Mouse (Mus musculus): ENCODE measurements around the gene Lin37. TPM values are rescaled to one million over a fixed set of nuclear protein-coding genes. Genes with fewer than 3 reads are reported as not detected.

The Lin37 gene
- total and polyA plus RNA-seq, 3 experiments, result 4.0 to 38.6 (median 8.3) TPM

DNA sequence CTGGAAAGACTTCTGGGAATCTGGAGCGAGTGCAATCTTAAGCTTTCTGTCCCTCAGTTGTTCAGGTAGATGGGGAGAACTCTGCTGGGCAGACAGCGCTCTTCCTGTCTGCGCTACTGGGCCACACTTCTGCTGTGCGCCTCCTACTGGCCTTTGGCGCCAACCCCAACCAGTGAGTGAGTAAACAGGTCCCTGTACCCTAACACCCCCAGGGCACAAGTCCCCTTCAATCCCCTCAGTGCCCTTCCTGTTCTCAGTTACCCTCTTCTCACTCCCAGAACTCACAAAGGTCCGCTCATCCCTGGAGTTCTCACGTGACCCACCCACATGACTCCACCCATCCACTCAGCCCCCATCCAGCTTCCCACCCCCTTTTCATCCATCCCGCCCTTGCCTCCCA, 41.3 kb downstream of the Lin37 start:
- Histone ChIP-seq H3K9ac (ENCODE audit: insufficient read depth, low read depth) (no peak overlapping the region), H3K4me2 (ENCODE audit: insufficient read depth, low read depth, poor library complexity, severe bottlenecking) (no peak overlapping the region), H3K4me3 (replicated peaks in 1 of 3; ENCODE audit: low read depth in 2 of 3, low read length in 2 of 3, poor library complexity in 1 of 3) (no peak overlapping the region), H3K4me1 (ENCODE audit: control insufficient read depth in 1 of 2, insufficient read depth in 2 of 2) (peaks cover 0 to 3% of the 10 kb centered on the region in 2 experiments; a peak in 1 of 4 replicates), H3K9me3 (replicated peaks; ENCODE audit: low read length) (no peaks in the 10 kb centered on the region), H3K79me2 (replicated peaks; ENCODE audit: control insufficient read depth, extremely low read depth, insufficient read depth, poor library complexity, severe bottlenecking) (no peaks in the 10 kb centered on the region), H3K27ac (ENCODE audit: insufficient read depth, low read depth) (no peak overlapping the region), H3K27me3 (replicated peaks) (peaks cover 16% of the 10 kb centered on the region), H3K36me3 (replicated peaks in 1 of 2; ENCODE audit: control insufficient read depth in 1 of 2, insufficient read depth in 1 of 2, low read length in 1 of 2) (peaks cover 0 to 8% of the 10 kb centered on the region in 2 experiments)
- in situ Hi-C loops (cut with MboI; ENCODE audit: low pct_ligation_motif_present, low pct_unique_long_range_greater_than_20kb, low sequenced_read_pairs) (no loop called here), dilution Hi-C loops (cut with MboI; ENCODE audit: extremely low pct_ligation_motif_present, extremely low pct_unique_long_range_greater_than_20kb, low sequenced_read_pairs) (no loop called here)
- DNase-seq (ENCODE audit: extremely low read depth), result no peak
- TF ChIP-seq ZNF384 (IDR thresholded peaks at IDR 0.05; ENCODE audit: low read depth, low read length), result no peak
- no peak for TF ChIP-seq RCOR1 (conservative IDR thresholded peaks at IDR 0.05; ENCODE audit: low read depth, low read length)
- TF ChIP-seq CHD1 (IDR thresholded peaks at IDR 0.05; ENCODE audit: low read depth, low read length), result no peak
- TF ChIP-seq NELFE (IDR thresholded peaks at IDR 0.05; ENCODE audit: low read depth, low read length), result no peak
- TF ChIP-seq USF2 (conservative IDR thresholded peaks at IDR 0.05; ENCODE audit: low read depth, low read length), result no peak
- peak in 1 of 2 experiments; percentile 42; a peak in 2 of 4 replicates for TF ChIP-seq CTCF (conservative IDR thresholded peaks at IDR 0.05 in 1 of 2, IDR thresholded peaks at IDR 0.05 in 1 of 2; ENCODE audit: low read depth in 2 of 2, low read length in 2 of 2)
- TF ChIP-seq GABPA (IDR thresholded peaks at IDR 0.05; ENCODE audit: insufficient replicate concordance, low read depth, low read length), result no peak

DNA sequence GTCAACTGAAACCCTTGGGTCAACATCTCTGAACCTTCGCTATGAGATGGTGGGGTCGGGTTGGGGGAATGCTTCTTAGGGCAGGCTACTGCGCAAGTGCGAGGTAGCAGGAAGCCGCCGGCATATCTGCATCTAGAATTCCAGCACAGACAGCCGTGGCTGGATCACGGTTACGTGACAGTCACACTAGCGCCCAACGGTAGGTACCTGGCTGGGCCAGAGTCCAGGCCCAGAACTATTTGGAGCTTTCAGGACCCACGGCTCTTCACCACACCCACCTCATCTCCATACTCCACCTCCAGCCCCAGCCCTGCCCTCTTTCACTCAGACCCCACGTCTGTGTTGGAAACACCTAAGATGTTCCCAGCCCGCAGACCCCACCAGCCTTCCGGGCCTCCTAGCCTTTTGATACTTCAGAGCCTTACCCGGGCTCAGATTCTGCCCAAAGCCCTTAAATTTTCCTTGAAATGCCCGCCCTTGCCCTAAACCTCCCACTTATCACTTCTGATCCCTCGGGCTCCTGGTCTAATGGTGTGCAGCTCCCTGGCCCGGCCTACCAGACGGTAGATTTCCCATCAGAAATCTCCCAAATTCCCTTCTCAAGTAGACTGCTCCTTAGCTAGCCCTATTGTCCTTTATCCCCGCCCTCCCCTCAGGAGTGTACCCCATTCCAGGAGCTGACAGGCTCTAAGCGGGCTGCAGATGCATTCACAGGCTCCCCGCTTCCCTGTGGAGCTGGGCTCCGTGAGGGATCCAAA, 44.5 kb downstream of the Lin37 start:
- dilution Hi-C loops (cut with MboI; ENCODE audit: extremely low pct_ligation_motif_present, extremely low pct_unique_long_range_greater_than_20kb, low sequenced_read_pairs) (no loop called here), in situ Hi-C loops (cut with MboI; ENCODE audit: low pct_ligation_motif_present, low pct_unique_long_range_greater_than_20kb, low sequenced_read_pairs) (no loop called here)
- no peak overlapping the region for H3K9ac ChIP-seq (ENCODE audit: insufficient read depth, low read depth)
- DNase-seq (ENCODE audit: extremely low read depth), result no peak
- no peaks in the 10 kb centered on the region for H3K9me3 ChIP-seq (replicated peaks; ENCODE audit: low read length)
- H3K79me2 ChIP-seq (replicated peaks; ENCODE audit: control insufficient read depth, extremely low read depth, insufficient read depth, poor library complexity, severe bottlenecking), result no peaks in the 10 kb centered on the region
- peaks cover 40% of the 10 kb centered on the region for H3K27me3 ChIP-seq (replicated peaks)
- no peak overlapping the region for H3K27ac ChIP-seq (ENCODE audit: insufficient read depth, low read depth)
- no peaks in the 10 kb centered on the region for H3K36me3 ChIP-seq (replicated peaks in 1 of 2; ENCODE audit: control insufficient read depth in 1 of 2, insufficient read depth in 1 of 2, low read length in 1 of 2)
- no peak overlapping the region for H3K4me2 ChIP-seq (ENCODE audit: insufficient read depth, low read depth, poor library complexity, severe bottlenecking)
- TF ChIP-seq USF1 (IDR thresholded peaks at IDR 0.05; ENCODE audit: low read depth, low read length) (no peak), EP300 (IDR thresholded peaks at IDR 0.05; ENCODE audit: low read length) (no peak), GABPA (IDR thresholded peaks at IDR 0.05; ENCODE audit: insufficient replicate concordance, low read depth, low read length) (no peak)
- no peak overlapping the region for H3K4me3 ChIP-seq (replicated peaks in 1 of 3; ENCODE audit: low read depth in 2 of 3, low read length in 2 of 3, poor library complexity in 1 of 3)
- H3K4me1 ChIP-seq (ENCODE audit: control insufficient read depth in 1 of 2, insufficient read depth in 2 of 2), result 0 out of 4 replicates have a peak, but pooled peaks cover 0 to 2% of the 10 kb centered on the region in 2 experiments

DNA sequence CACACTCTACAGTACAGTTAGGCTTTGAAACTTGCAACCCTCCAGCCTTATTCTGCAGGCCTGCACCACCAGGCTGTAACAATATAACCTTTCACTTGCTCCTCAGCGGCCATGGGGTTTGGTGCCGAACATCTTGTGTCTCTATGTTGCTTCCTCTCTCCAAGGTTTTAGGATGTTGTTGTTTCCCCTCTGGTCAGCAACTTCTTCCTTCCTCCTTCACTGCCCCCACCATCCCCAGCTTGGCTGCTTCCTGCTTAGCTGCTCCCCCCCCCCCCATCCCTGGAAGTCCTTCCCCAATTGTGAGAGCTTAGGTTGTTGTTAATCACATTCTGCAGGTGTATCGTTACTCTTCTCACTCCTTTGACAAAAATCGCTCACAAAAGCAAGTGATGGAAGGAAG, 51.6 kb downstream of the Lin37 start:
- Histone ChIP-seq H3K9ac (ENCODE audit: insufficient read depth, low read depth) (no peak overlapping the region), H3K79me2 (replicated peaks; ENCODE audit: control insufficient read depth, extremely low read depth, insufficient read depth, poor library complexity, severe bottlenecking) (no peaks in the 10 kb centered on the region), H3K27ac (ENCODE audit: insufficient read depth, low read depth) (no peak overlapping the region), H3K4me3 (replicated peaks in 1 of 3; ENCODE audit: low read depth in 2 of 3, low read length in 2 of 3, poor library complexity in 1 of 3) (no peak overlapping the region), H3K36me3 (replicated peaks in 1 of 2; ENCODE audit: control insufficient read depth in 1 of 2, insufficient read depth in 1 of 2, low read length in 1 of 2) (no peaks in the 10 kb centered on the region), H3K27me3 (replicated peaks) (peaks cover 42% of the 10 kb centered on the region), H3K4me1 (ENCODE audit: control insufficient read depth in 1 of 2, insufficient read depth in 2 of 2) (peaks cover 9 to 22% of the 10 kb centered on the region in 2 experiments), H3K9me3 (replicated peaks; ENCODE audit: low read length) (no peaks in the 10 kb centered on the region), H3K4me2 (ENCODE audit: insufficient read depth, low read depth, poor library complexity, severe bottlenecking) (no peak overlapping the region)
- no peak for DNase-seq (ENCODE audit: extremely low read depth)
- dilution Hi-C loops (cut with MboI; ENCODE audit: extremely low pct_ligation_motif_present, extremely low pct_unique_long_range_greater_than_20kb, low sequenced_read_pairs), result no loop called here
- TF ChIP-seq ZKSCAN1 (IDR thresholded peaks at IDR 0.05; ENCODE audit: borderline replicate concordance, low read depth, low read length) (no peak), NRF1 (IDR thresholded peaks at IDR 0.05; ENCODE audit: low read depth, low read length) (no peak), IRF4 (IDR thresholded peaks at IDR 0.05; ENCODE audit: low read depth, low read length) (no peak)
- in situ Hi-C loops (cut with MboI; ENCODE audit: low pct_ligation_motif_present, low pct_unique_long_range_greater_than_20kb, low sequenced_read_pairs), result no loop called here

Other genes with a start within 250 kb of the Lin37 start
Only the 20 nearest of the 33 such genes appear.
- 133 and 161 TPM in 2 replicates for gene Nfkbid, start 138.1 kb downstream of the Lin37 start, total RNA-seq (2012; rRNA removed)
- 131 and 144 TPM in 2 replicates for gene Nfkbid, start 138.1 kb downstream of the Lin37 start, total RNA-seq (2014; rRNA removed)
- 175 and 197 TPM in 2 replicates for gene Nfkbid, start 138.1 kb downstream of the Lin37 start, polyA plus RNA-seq (2012; ENCODE audit: insufficient read length, low read depth)
- 0.34 and 0.93 TPM in 2 replicates for gene Aplp1, start 114.3 kb downstream of the Lin37 start, total RNA-seq (2012; rRNA removed)
- not detected in 2 replicates for gene Aplp1, start 114.3 kb downstream of the Lin37 start, total RNA-seq (2014; rRNA removed)
- 0.10 TPM in 1 of 2 replicates, not detected in the other for gene Aplp1, start 114.3 kb downstream of the Lin37 start, polyA plus RNA-seq (2012; ENCODE audit: insufficient read length, low read depth)
- gene Kirrel2, start 102.1 kb downstream of the Lin37 start, total RNA-seq (2012; rRNA removed), result not detected in 2 replicates
- not detected in 2 replicates for gene Kirrel2, start 102.1 kb downstream of the Lin37 start, total RNA-seq (2014; rRNA removed)
- not detected in 2 replicates for gene Kirrel2, start 102.1 kb downstream of the Lin37 start, polyA plus RNA-seq (2012; ENCODE audit: insufficient read length, low read depth)
- gene Nphs1, start 101.5 kb downstream of the Lin37 start, total RNA-seq (2012; rRNA removed), result 2.1 and 2.4 TPM in 2 replicates
- gene Nphs1, start 101.5 kb downstream of the Lin37 start, total RNA-seq (2014; rRNA removed), result not detected in 2 replicates
- gene Nphs1, start 101.5 kb downstream of the Lin37 start, polyA plus RNA-seq (2012; ENCODE audit: insufficient read length, low read depth), result 1.0 TPM in 1 of 2 replicates, not detected in the other
- gene Prodh2, start 66.2 kb downstream of the Lin37 start, total RNA-seq (2012; rRNA removed), result not detected in 2 replicates
- gene Prodh2, start 66.2 kb downstream of the Lin37 start, total RNA-seq (2014; rRNA removed), result not detected in 2 replicates
- not detected in 2 replicates for gene Prodh2, start 66.2 kb downstream of the Lin37 start, polyA plus RNA-seq (2012; ENCODE audit: insufficient read length, low read depth)
- 2.5 and 2.8 TPM in 2 replicates for gene Arhgap33, start 24.8 kb downstream of the Lin37 start, total RNA-seq (2012; rRNA removed)
- 0.44 and 0.76 TPM in 2 replicates for gene Arhgap33, start 24.8 kb downstream of the Lin37 start, total RNA-seq (2014; rRNA removed)
- 6.2 and 9.2 TPM in 2 replicates for gene Arhgap33, start 24.8 kb downstream of the Lin37 start, polyA plus RNA-seq (2012; ENCODE audit: insufficient read length, low read depth)
- gene Hspb6, start 7.7 kb downstream of the Lin37 start, total RNA-seq (2012; rRNA removed), result 1.6 and 2.3 TPM in 2 replicates
- gene Hspb6, start 7.7 kb downstream of the Lin37 start, total RNA-seq (2014; rRNA removed), result 0.79 and 1.2 TPM in 2 replicates
- 4.1 and 6.0 TPM in 2 replicates for gene Hspb6, start 7.7 kb downstream of the Lin37 start, polyA plus RNA-seq (2012; ENCODE audit: insufficient read length, low read depth)
- gene Proser3, start 7.5 kb downstream of the Lin37 start, total RNA-seq (2012; rRNA removed), result 4.0 and 5.9 TPM in 2 replicates
- 1.7 and 2.0 TPM in 2 replicates for gene Proser3, start 7.5 kb downstream of the Lin37 start, total RNA-seq (2014; rRNA removed)
- gene Proser3, start 7.5 kb downstream of the Lin37 start, polyA plus RNA-seq (2012; ENCODE audit: insufficient read length, low read depth), result 5.7 and 6.0 TPM in 2 replicates
- gene U2af1l4, start 3.5 kb upstream of the Lin37 start, total RNA-seq (2012; rRNA removed), result 56.7 and 61.2 TPM in 2 replicates
- gene U2af1l4, start 3.5 kb upstream of the Lin37 start, total RNA-seq (2014; rRNA removed), result 60.8 and 63.4 TPM in 2 replicates
- gene U2af1l4, start 3.5 kb upstream of the Lin37 start, polyA plus RNA-seq (2012; ENCODE audit: insufficient read length, low read depth), result 51.5 and 54.4 TPM in 2 replicates
- gene Gm49396, start 3.5 kb upstream of the Lin37 start, total RNA-seq (2012; rRNA removed), result 2.6 and 2.7 TPM in 2 replicates
- 1.9 and 2.3 TPM in 2 replicates for gene Gm49396, start 3.5 kb upstream of the Lin37 start, total RNA-seq (2014; rRNA removed)
- 3.3 and 3.8 TPM in 2 replicates for gene Gm49396, start 3.5 kb upstream of the Lin37 start, polyA plus RNA-seq (2012; ENCODE audit: insufficient read length, low read depth)
- 55.2 and 59.2 TPM in 2 replicates for gene Psenen, start 3.8 kb upstream of the Lin37 start, total RNA-seq (2012; rRNA removed)
- 83.6 and 92.7 TPM in 2 replicates for gene Psenen, start 3.8 kb upstream of the Lin37 start, total RNA-seq (2014; rRNA removed)
- gene Psenen, start 3.8 kb upstream of the Lin37 start, polyA plus RNA-seq (2012; ENCODE audit: insufficient read length, low read depth), result 101 and 121 TPM in 2 replicates
- gene Igflr1, start 5.6 kb upstream of the Lin37 start, total RNA-seq (2012; rRNA removed), result 0.92 and 1.3 TPM in 2 replicates
- gene Igflr1, start 5.6 kb upstream of the Lin37 start, total RNA-seq (2014; rRNA removed), result not detected in 2 replicates
- 0.65 TPM in 1 of 2 replicates, not detected in the other for gene Igflr1, start 5.6 kb upstream of the Lin37 start, polyA plus RNA-seq (2012; ENCODE audit: insufficient read length, low read depth)
- 17.2 and 18.3 TPM in 2 replicates for gene Kmt2b, start 28.9 kb upstream of the Lin37 start, total RNA-seq (2012; rRNA removed)
- 4.8 and 8.4 TPM in 2 replicates for gene Kmt2b, start 28.9 kb upstream of the Lin37 start, total RNA-seq (2014; rRNA removed)
- gene Kmt2b, start 28.9 kb upstream of the Lin37 start, polyA plus RNA-seq (2012; ENCODE audit: insufficient read length, low read depth), result 31.0 and 32.8 TPM in 2 replicates
- gene Zbtb32, start 39.1 kb upstream of the Lin37 start, total RNA-seq (2012; rRNA removed), result 183 TPM in 2 replicates
- 156 and 173 TPM in 2 replicates for gene Zbtb32, start 39.1 kb upstream of the Lin37 start, total RNA-seq (2014; rRNA removed)
- 171 and 178 TPM in 2 replicates for gene Zbtb32, start 39.1 kb upstream of the Lin37 start, polyA plus RNA-seq (2012; ENCODE audit: insufficient read length, low read depth)
- gene Upk1a, start 53.0 kb upstream of the Lin37 start, total RNA-seq (2012; rRNA removed), result 6.5 and 10.9 TPM in 2 replicates
- gene Upk1a, start 53.0 kb upstream of the Lin37 start, total RNA-seq (2014; rRNA removed), result 0.47 and 0.49 TPM in 2 replicates
- 1.8 and 2.3 TPM in 2 replicates for gene Upk1a, start 53.0 kb upstream of the Lin37 start, polyA plus RNA-seq (2012; ENCODE audit: insufficient read length, low read depth)
- gene Cox6b1, start 66.3 kb upstream of the Lin37 start, total RNA-seq (2012; rRNA removed), result 432 and 456 TPM in 2 replicates
- gene Cox6b1, start 66.3 kb upstream of the Lin37 start, total RNA-seq (2014; rRNA removed), result 776 and 802 TPM in 2 replicates
- 581 and 625 TPM in 2 replicates for gene Cox6b1, start 66.3 kb upstream of the Lin37 start, polyA plus RNA-seq (2012; ENCODE audit: insufficient read length, low read depth)
- gene Etv2, start 76.0 kb upstream of the Lin37 start, total RNA-seq (2012; rRNA removed), result not detected in 2 replicates
- gene Etv2, start 76.0 kb upstream of the Lin37 start, total RNA-seq (2014; rRNA removed), result not detected in 2 replicates
- not detected in 2 replicates for gene Etv2, start 76.0 kb upstream of the Lin37 start, polyA plus RNA-seq (2012; ENCODE audit: insufficient read length, low read depth)
- gene Rbm42, start 90.5 kb upstream of the Lin37 start, total RNA-seq (2012; rRNA removed), result 109 and 121 TPM in 2 replicates
- gene Rbm42, start 90.5 kb upstream of the Lin37 start, total RNA-seq (2014; rRNA removed), result 65.3 and 67.2 TPM in 2 replicates
- 104 and 105 TPM in 2 replicates for gene Rbm42, start 90.5 kb upstream of the Lin37 start, polyA plus RNA-seq (2012; ENCODE audit: insufficient read length, low read depth)
- gene Haus5, start 105.2 kb upstream of the Lin37 start, total RNA-seq (2012; rRNA removed), result 45.6 and 47.7 TPM in 2 replicates
- 32.3 and 38.5 TPM in 2 replicates for gene Haus5, start 105.2 kb upstream of the Lin37 start, total RNA-seq (2014; rRNA removed)
- gene Haus5, start 105.2 kb upstream of the Lin37 start, polyA plus RNA-seq (2012; ENCODE audit: insufficient read length, low read depth), result 50.9 and 52.8 TPM in 2 replicates
- not detected in 2 replicates for gene Pmis2, start 111.8 kb upstream of the Lin37 start, total RNA-seq (2012; rRNA removed)
- gene Pmis2, start 111.8 kb upstream of the Lin37 start, total RNA-seq (2014; rRNA removed), result not detected in 2 replicates
- gene Pmis2, start 111.8 kb upstream of the Lin37 start, polyA plus RNA-seq (2012; ENCODE audit: insufficient read length, low read depth), result not detected in 2 replicates

Measured in CH12.LX (cell line).